Mouse (Mus musculus): ENCODE data around the gene Trim11.

Gene Trim11

GRCm38 (mm10) chr11:58981541-58982447, 3.9 kb downstream of the Trim11 start:
- POLR2A ChIA-PET = interaction anchor here (0.6 to 7.9 kb wide), 20 partner anchors 8 to 246 kb away, joined by 3 to 133 read pairs (median 4); partner anchors contain the start of genes Hist3h2a (in 3 of the 4), Trim17 (in 3 of the 4) and Hist3h2ba (in 1 of the 4)
- CTCF ChIA-PET = interaction anchor here (0.5 to 4.1 kb wide), 39 partner anchors 8 to 856 kb away, joined by 3 to 22 read pairs (median 3); partner anchors contain the start of genes Hist3h2a (in 1 of the 4), Hist3h2ba (in 1 of the 4), Rnf187 (in 1 of the 4) and Trim17 (in 1 of the 4)

GRCm38 (mm10) chr11:58982471-58983097, 4.7 kb downstream of the Trim11 start:
- ChIA-PET CTCF (interaction anchor here (0.6 to 4.1 kb wide), 33 partner anchors 7 to 320 kb away, joined by 3 to 22 read pairs (median 4); partner anchors contain the start of genes Hist3h2a (in 1 of the 4), Hist3h2ba (in 1 of the 4), Rnf187 (in 1 of the 4) and Trim17 (in 1 of the 4)), POLR2A (interaction anchor here (1.0 to 7.9 kb wide), 13 partner anchors 8 to 245 kb away, joined by 3 to 133 read pairs (median 4); partner anchors contain the start of genes Hist3h2a (in 3 of the 4), Trim17 (in 3 of the 4) and Hist3h2ba (in 1 of the 4))

- POLR2A ChIA-PET = interaction anchor here in 3 of 4 experiments (0.6 to 7.9 kb wide), 9 partner anchors 8 to 1041 kb away, joined by 3 to 133 read pairs (median 4); partner anchors contain the start of genes Hist3h2a (in 1 of the 3) and Trim17 (in 1 of the 3)
Measured at GRCm38 (mm10) chr11:58983691-58984341, 5.9 kb downstream of the Trim11 start.

DNA sequence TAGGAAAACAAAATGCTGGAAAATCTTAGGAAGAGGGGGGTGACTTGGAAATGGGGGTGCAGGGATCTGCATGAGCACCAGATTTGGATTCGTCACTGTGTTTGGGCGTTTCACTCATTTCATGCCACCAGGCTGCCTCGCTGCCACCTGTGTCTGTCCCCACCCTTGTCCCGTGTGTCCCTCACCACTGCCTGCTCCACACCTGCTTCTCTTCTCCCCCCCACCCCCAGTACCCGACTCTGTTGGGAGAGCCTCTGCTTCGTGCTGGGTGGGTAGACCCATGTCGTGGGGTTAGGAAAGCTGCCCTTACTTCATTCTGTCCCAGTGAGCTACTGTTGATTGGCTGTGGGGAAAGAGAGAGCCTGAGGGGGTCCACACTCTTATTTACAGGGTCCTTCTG, 6.8 kb downstream of the Trim11 start:
- CTCF ChIA-PET = interaction anchor here in 2 of 4 experiments (0.6 to 1.4 kb wide), 2 partner anchors 70 to 233 kb away, joined by 3 read pairs; no protein-coding TSS in a partner anchor
- POLR2A ChIA-PET = interaction anchor here in 3 of 4 experiments (0.6 to 1.3 kb wide), 7 partner anchors 8 to 1041 kb away, joined by 3 to 6 read pairs (median 3); no protein-coding TSS in a partner anchor

More at GRCm38 (mm10) chr11:58983691-58984341, 5.9 kb downstream of the Trim11 start:
- CTCF ChIA-PET = interaction anchor here in 2 of 4 experiments (1.2 to 1.4 kb wide), 2 partner anchors 14 to 69 kb away, joined by 3 read pairs; no protein-coding TSS in a partner anchor

DNA sequence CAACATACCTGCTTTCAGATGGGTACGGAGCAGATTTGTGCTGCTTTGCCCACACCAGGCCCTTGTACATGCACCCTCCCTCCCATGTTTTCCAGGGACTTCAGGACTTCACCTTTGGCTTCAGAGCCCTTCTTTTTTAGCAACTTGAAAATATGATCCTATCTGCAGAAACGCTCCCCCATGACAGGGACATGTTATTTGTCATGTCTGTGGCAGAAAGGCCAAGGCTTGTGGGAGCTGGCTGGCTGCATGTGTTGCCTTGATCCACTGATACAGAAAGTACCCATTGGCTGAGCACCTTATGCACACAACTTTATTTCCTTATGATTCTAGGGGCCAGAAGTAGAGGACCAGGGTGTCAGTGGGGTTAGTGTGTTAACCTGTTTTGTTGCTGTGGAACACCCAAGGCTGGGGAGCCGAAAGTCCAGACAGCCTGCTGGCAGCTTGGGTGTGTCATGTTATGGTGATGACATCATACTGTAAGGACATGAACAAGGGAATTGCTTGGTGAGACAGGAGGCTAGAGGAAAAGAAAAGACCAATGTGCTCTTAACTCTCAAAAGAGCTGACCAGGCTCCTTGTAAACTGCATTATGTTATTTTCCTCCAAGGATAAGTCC, 7.5 kb downstream of the Trim11 start:
- CTCF ChIA-PET = interaction anchor here in 2 of 4 experiments (0.6 to 1.5 kb wide), 2 partner anchors 23 to 232 kb away, joined by 3 read pairs; no protein-coding TSS in a partner anchor
- POLR2A ChIA-PET = interaction anchor here in 1 of 4 experiments (2.0 kb wide), 1 partner anchor 16 kb away, joined by 5 read pairs; no protein-coding TSS in a partner anchor

DNA sequence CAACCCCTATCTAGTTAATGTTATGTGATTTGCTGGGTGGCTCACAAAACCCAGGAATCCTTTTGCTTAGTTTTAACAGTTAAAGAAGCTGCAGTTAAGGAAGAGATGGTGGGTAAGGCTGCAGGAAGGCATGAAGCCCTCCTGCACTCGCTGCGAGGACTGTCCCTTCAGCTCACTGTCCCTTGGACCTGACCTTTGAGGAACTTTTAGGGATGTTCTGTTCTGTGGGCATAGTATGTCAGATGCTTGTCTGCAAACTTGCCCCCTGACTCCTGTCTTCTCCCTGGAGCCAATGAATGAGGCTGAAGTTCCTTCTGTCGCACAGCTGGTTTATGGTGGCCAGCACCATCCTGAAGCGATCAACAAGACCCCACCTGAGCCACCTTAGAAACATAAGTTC, 11.3 kb downstream of the Trim11 start:
- ChIA-PET POLR2A (interaction anchor here in 3 of 4 experiments (0.6 to 5.7 kb wide), 14 partner anchors 7 to 218 kb away, joined by 3 to 32 read pairs (median 4); partner anchors contain the start of genes Trim11 (in 3 of the 3), Hist3h2a (in 2 of the 3) and Trim17 (in 2 of the 3)), CTCF (interaction anchor here in 2 of 4 experiments (1.3 to 2.3 kb wide), 3 partner anchors 7 to 11 kb away, joined by 3 to 11 read pairs (median 5); partner anchors contain the start of gene Trim11 (in 1 of the 2))

DNA sequence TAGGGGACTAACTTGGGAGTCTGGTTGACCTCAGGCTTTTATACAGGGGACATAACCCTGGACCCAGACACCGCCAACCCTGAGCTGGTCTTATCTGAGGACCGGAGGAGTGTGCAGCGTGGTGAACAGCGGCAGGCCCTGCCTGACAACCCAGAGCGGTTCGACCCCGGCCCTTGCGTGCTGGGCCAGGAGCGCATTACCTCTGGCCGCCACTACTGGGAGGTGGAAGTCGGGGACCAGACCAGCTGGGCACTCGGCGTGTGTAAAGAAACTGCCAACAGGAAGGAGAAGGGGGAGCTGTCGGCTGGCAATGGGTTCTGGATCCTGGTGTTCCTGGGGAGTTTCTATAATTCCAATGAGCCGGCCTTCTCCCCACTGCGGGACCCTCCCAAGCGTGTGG, 12.2 kb downstream of the Trim11 start:
- ChIA-PET POLR2A (interaction anchor here (0.6 to 5.7 kb wide), 19 partner anchors 8 to 103 kb away, joined by 3 to 32 read pairs (median 3); partner anchors contain the start of genes Trim11 (in 3 of the 4), Hist3h2a (in 2 of the 4) and Trim17 (in 2 of the 4)), CTCF (interaction anchor here in 2 of 4 experiments (0.7 to 2.3 kb wide), 7 partner anchors 8 to 75 kb away, joined by 3 to 11 read pairs (median 3); partner anchors contain the start of gene Trim11 (in 2 of the 2))

DNA sequence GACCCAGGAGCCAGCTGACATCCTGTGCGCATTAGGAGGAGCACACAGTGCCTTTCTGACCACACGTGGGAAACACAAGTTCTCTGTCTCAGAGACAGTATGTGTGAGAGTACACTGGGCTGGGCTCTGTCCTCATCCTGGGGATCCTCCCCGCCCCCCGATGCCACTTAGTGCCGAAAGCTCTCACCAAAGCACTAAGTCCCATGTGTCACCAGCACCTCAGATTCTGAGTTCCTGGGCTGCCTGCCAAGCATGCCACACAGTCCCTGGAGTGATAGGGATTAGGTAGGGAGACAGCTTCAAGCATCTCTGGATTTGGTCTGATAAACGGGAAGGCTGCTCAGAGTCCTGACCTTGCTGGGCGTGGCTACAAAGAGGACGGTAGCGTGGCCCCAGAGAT, 12.9 kb downstream of the Trim11 start:
- POLR2A ChIA-PET = interaction anchor here (0.6 to 5.7 kb wide), 15 partner anchors 9 to 104 kb away, joined by 3 to 32 read pairs (median 4); partner anchors contain the start of genes Trim11 (in 3 of the 4), Hist3h2a (in 2 of the 4) and Trim17 (in 2 of the 4)
- CTCF ChIA-PET = interaction anchor here in 2 of 4 experiments (0.6 to 2.3 kb wide), 6 partner anchors 9 to 224 kb away, joined by 3 to 11 read pairs (median 3); partner anchors contain the start of gene Trim11 (in 1 of the 2)

DNA sequence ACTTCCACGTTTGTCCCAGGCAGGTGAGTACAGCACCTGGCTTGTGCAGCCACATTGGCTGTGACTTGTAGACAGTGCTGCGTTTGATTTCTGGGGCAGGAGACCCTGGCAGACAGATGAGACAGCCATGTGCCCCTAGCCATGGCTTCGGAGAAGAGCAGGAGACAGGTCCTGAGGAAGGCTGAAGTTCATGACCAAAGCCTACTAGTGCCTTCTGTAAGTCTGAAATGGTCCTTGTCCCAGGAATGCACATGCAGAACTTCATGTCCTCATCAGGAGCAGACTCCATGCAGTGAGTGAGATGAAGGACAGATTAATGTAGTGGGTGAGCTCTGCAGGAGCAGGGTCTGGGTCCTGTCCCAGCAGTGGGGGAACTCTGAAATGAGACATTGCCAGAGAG, 14.0 kb downstream of the Trim11 start:
- ChIA-PET CTCF (interaction anchor here in 3 of 4 experiments (0.5 to 1.7 kb wide), 4 partner anchors 10 to 78 kb away, joined by 3 to 7 read pairs (median 4); no protein-coding TSS in a partner anchor), POLR2A (interaction anchor here (0.9 to 5.7 kb wide), 13 partner anchors 8 to 216 kb away, joined by 3 to 32 read pairs (median 6); partner anchors contain the start of gene Trim11 (in 3 of the 4))

GRCm38 (mm10) chr11:58993091-58993670, 15.3 kb downstream of the Trim11 start:
- CTCF ChIA-PET = interaction anchor here (0.6 to 1.8 kb wide), 7 partner anchors 11 to 190 kb away, joined by 3 to 11 read pairs (median 3); partner anchors contain the start of genes Gjc2 (in 1 of the 4) and Rnf187 (in 1 of the 4)
- POLR2A ChIA-PET = interaction anchor here in 3 of 4 experiments (1.1 to 3.8 kb wide), 12 partner anchors 8 to 214 kb away, joined by 3 to 26 read pairs (median 7); partner anchors contain the start of gene Trim11 (in 3 of the 3)

DNA sequence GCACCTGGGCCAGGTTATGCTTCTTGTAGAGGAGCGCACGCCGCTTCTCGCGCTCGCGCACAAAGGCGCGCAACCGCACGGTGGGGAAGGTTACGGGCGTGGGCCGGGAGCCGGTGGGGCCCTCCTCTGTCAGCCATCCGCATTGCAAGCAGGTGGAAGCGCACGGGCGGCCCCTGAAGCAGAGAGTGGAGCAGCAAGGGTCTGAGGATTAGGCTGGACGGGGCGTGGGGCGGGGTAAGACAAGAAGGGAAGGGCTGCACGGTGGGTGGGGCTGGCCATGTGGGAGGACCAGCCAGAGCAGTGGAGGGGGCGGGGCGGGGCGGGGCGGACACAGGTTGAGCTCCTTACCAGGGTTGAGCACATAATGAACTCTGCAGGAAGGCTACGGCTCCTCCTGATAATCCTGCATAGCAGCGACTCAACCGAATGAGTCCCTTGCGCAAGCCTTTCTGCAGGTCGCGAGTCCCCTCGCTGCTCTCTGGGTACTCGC, 16.5 kb downstream of the Trim11 start:
- POLR2A ChIA-PET = interaction anchor here in 3 of 4 experiments (0.6 to 3.8 kb wide), 24 partner anchors 9 to 230 kb away, joined by 3 to 26 read pairs (median 3); partner anchors contain the start of genes Hist3h2a (in 2 of the 3), Trim11 (in 2 of the 3), Trim17 (in 2 of the 3) and Iba57 (in 1 of the 3)
- CTCF ChIA-PET = interaction anchor here in 3 of 4 experiments (1.0 to 1.8 kb wide), 10 partner anchors 12 to 304 kb away, joined by 3 to 11 read pairs (median 3); partner anchors contain the start of gene Trim11 (in 1 of the 3)

- CTCF ChIA-PET = interaction anchor here (1.0 to 1.8 kb wide), 12 partner anchors 13 to 303 kb away, joined by 3 to 11 read pairs (median 3); partner anchors contain the start of gene Trim11 (in 1 of the 4)
- POLR2A ChIA-PET = interaction anchor here in 3 of 4 experiments (0.6 to 3.8 kb wide), 20 partner anchors 8 to 229 kb away, joined by 3 to 26 read pairs (median 4); partner anchors contain the start of genes Hist3h2a (in 2 of the 3), Trim11 (in 2 of the 3), Trim17 (in 2 of the 3) and Hist3h2ba (in 1 of the 3)
Measured at GRCm38 (mm10) chr11:58995061-58995806, 17.3 kb downstream of the Trim11 start.

DNA sequence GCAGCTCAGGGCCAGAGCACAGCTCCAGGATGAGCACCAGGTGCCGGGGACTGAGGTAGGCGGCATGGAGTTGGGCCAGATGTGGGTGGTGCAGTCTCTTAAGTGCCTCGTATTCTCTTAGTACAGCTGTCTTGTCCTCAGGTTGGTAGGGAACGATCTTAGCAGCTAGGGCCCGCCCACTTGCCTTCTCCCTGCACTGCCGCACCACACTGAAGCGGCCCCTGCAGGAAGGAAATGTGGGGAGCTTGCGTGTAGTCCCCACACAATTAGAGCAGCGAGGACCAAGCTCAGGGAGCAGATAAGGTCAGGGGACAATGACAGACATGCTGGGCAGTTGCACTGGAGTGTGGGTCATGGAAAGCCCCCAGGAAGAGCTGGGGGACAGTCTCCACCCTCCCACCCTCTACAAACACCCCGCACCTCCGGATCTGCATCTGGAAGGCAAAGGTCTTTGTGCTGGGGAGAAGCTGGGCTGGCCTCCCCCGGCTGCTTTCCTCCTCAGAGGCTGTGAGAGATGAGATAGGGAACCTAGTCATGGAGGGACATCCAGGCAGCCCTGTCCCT, 18.0 kb downstream of the Trim11 start:
- ChIA-PET CTCF (interaction anchor here in 3 of 4 experiments (1.1 to 1.4 kb wide), 4 partner anchors 14 to 89 kb away, joined by 3 to 5 read pairs (median 3); no protein-coding TSS in a partner anchor), POLR2A (interaction anchor here in 2 of 4 experiments (1.1 to 3.8 kb wide), 5 partner anchors 17 to 47 kb away, joined by 3 to 26 read pairs (median 11); partner anchors contain the start of genes Trim11 (in 2 of the 2), Hist3h2a (in 1 of the 2), Hist3h2ba (in 1 of the 2) and Trim17 (in 1 of the 2))

- POLR2A ChIA-PET = interaction anchor here in 2 of 4 experiments (1.1 to 1.4 kb wide), 4 partner anchors 8 to 55 kb away, joined by 3 to 4 read pairs (median 4); partner anchors contain the start of genes Hist3h2a (in 1 of the 2) and Trim17 (in 1 of the 2)
Measured at GRCm38 (mm10) chr11:58997541-58997940, 19.6 kb downstream of the Trim11 start.

More at GRCm38 (mm10) chr11:58997541-58997940, 19.6 kb downstream of the Trim11 start:
- CTCF ChIA-PET = interaction anchor here in 3 of 4 experiments (0.6 to 1.0 kb wide), 4 partner anchors 15 to 153 kb away, joined by 3 to 4 read pairs (median 4); no protein-coding TSS in a partner anchor
